Mouse (Mus musculus) neural tube, embryonic 15.5 days (tissue): ENCODE results near the gene Bcl11a. TPM values are rescaled to one million over a fixed set of nuclear protein-coding genes. Genes with fewer than 3 reads are reported as not detected.

ENCODE experiments used
- ATAC-seq: fragments of 200-750 bp; cut with Nextera tagmentation; 2 replicates; pipeline ENCODE4 v1.8.0; 2017; ENCODE audit warnings: mild to moderate bottlenecking, moderate TSS enrichment, moderate library complexity; ENCODE audit not compliant: low FRiP score
- H3K27ac ChIP-seq: fragments of 300-500 bp; sonication (generic); replicated peaks from 2 replicates; pipeline ENCODE4 v1.5.1; 2015; ENCODE audit warnings: mild to moderate bottlenecking, inconsistent platforms
- H3K27me3 ChIP-seq: fragments of 300-500 bp; sonication (generic); replicated peaks from 2 replicates; pipeline ENCODE4 v1.6.1; 2015; ENCODE audit warnings: inconsistent platforms
- H3K36me3 ChIP-seq: fragments of 300-500 bp; sonication (generic); 2 replicates; pipeline ENCODE4 v1.6.1; 2015; ENCODE audit warnings: inconsistent platforms
- H3K4me1 ChIP-seq: fragments of 300-500 bp; sonication (generic); 2 replicates; pipeline ENCODE4 v1.6.1; 2015; ENCODE audit warnings: inconsistent platforms
- H3K4me2 ChIP-seq: fragments of 300-500 bp; sonication (generic); 2 replicates; pipeline ENCODE4 v1.6.1; 2015; ENCODE audit warnings: inconsistent platforms, mild to moderate bottlenecking, moderate library complexity
- H3K4me3 ChIP-seq: fragments of 300-500 bp; sonication (generic); replicated peaks from 2 replicates; pipeline ENCODE4 v1.5.1; 2015; ENCODE audit warnings: mild to moderate bottlenecking, inconsistent platforms
- H3K9ac ChIP-seq: fragments of 300-500 bp; sonication (generic); replicated peaks from 2 replicates; pipeline ENCODE4 v1.6.1; 2015; ENCODE audit warnings: mild to moderate bottlenecking, inconsistent platforms
- H3K9me3 ChIP-seq: fragments of 300-500 bp; sonication (generic); replicated peaks from 2 replicates; pipeline ENCODE4 v1.6.1; 2016; ENCODE audit warnings: inconsistent platforms
- WGBS: fragments of 180-500 bp; shearing (Covaris S2); methylation state at CpG from one replicate; pipeline ENCODE4 v1.1.7; 2015; ENCODE audit warnings: mixed read lengths; 5-methylcytosine and 5-hydroxymethylcytosine counted together
- polyA plus RNA-seq: library from polyadenylated mRNA; unstranded; fragments of >200 nt; fragmentation: Nextera tagmentation; extraction: Ambion mirVana; gene quantifications from 2 replicates; pipeline ENCODE4 v1.2.1, GENCODE M21; 2015

Gene Bcl11a
- polyA plus RNA-seq, 1 experiment from 2014 or later: 102 TPM

GRCm38 (mm10) chr11:24171675-24172285 is 93.9 kb downstream of the Bcl11a start:
- 70% methylated on average over 5 of the region's 5 CpGs for WGBS
- Histone ChIP-seq H3K9ac (no peak overlapping the region), H3K27me3 (no peaks in the 10 kb centered on the region), H3K4me3 (no peak overlapping the region), H3K4me2 (no peak overlapping the region), H3K9me3 (no peaks in the 10 kb centered on the region), H3K4me1 (0 out of 2 replicates have a peak, but pooled peaks cover 2% of the 10 kb centered on the region), H3K36me3 (no peaks in the 10 kb centered on the region), H3K27ac (no peak overlapping the region)
- ATAC-seq: no peak

GRCm38 (mm10) chr11:24172585-24172984 is 94.7 kb downstream of the Bcl11a start:
- H3K4me1 ChIP-seq: 0 out of 2 replicates have a peak, but pooled peaks cover 2% of the 10 kb centered on the region
- no peak for ATAC-seq
- H3K9ac ChIP-seq: no peak overlapping the region
- no peak overlapping the region for H3K27ac ChIP-seq
- H3K36me3 ChIP-seq: no peaks in the 10 kb centered on the region
- no peaks in the 10 kb centered on the region for H3K27me3 ChIP-seq
- no peak overlapping the region for H3K4me3 ChIP-seq
- H3K4me2 ChIP-seq: no peak overlapping the region
- WGBS: 95% methylated on average over 17 of the region's 17 CpGs
- H3K9me3 ChIP-seq: no peaks in the 10 kb centered on the region

- 0 out of 2 replicates have a peak, but pooled peaks cover 2% of the 10 kb centered on the region for H3K4me1 ChIP-seq
- 84% methylated on average over 2 of the region's 2 CpGs for WGBS
- H3K27ac ChIP-seq: no peak overlapping the region
- no peaks in the 10 kb centered on the region for H3K9me3 ChIP-seq
- H3K4me3 ChIP-seq: no peak overlapping the region
- ATAC-seq: no peak
- H3K36me3 ChIP-seq: no peaks in the 10 kb centered on the region
- no peaks in the 10 kb centered on the region for H3K27me3 ChIP-seq
- no peak overlapping the region for H3K4me2 ChIP-seq
- H3K9ac ChIP-seq: no peak overlapping the region
These were observed 96.4 kb downstream of the Bcl11a start for GRCm38 (mm10) chr11:24174161-24174792.

GRCm38 (mm10) chr11:24177458-24177857 is 99.6 kb downstream of the Bcl11a start:
- Histone ChIP-seq H3K9ac (no peak overlapping the region), H3K27me3 (no peaks in the 10 kb centered on the region; the same call in 1 of the 2 replicates), H3K27ac (no peak overlapping the region), H3K4me1 (no peaks in the 10 kb centered on the region), H3K9me3 (no peaks in the 10 kb centered on the region), H3K4me3 (no peak overlapping the region), H3K36me3 (no peaks in the 10 kb centered on the region), H3K4me2 (no peak overlapping the region)
- 88% methylated on average over 4 of the region's 4 CpGs for WGBS
- no peak for ATAC-seq

- no peak for ATAC-seq
- H3K9me3 ChIP-seq: no peaks in the 10 kb centered on the region
These were observed 101.1 kb downstream of the Bcl11a start for GRCm38 (mm10) chr11:24178823-24179476.

GRCm38 (mm10) chr11:24180040-24180439 is 102.2 kb downstream of the Bcl11a start:
- no peak for ATAC-seq
- no peaks in the 10 kb centered on the region; the same call in 1 of the 2 replicates for H3K27me3 ChIP-seq
- H3K4me2 ChIP-seq: no peak overlapping the region
- H3K36me3 ChIP-seq: no peaks in the 10 kb centered on the region
- no peak overlapping the region for H3K4me3 ChIP-seq
- no peaks in the 10 kb centered on the region for H3K9me3 ChIP-seq
- H3K4me1 ChIP-seq: no peaks in the 10 kb centered on the region
- no peak overlapping the region for H3K27ac ChIP-seq
- WGBS: 22% methylated on average over 7 of the region's 7 CpGs
- H3K9ac ChIP-seq: no peak overlapping the region

More at GRCm38 (mm10) chr11:24178823-24179476, 101.1 kb downstream of the Bcl11a start:
- H3K9ac ChIP-seq: no peak overlapping the region
- no peak overlapping the region for H3K27ac ChIP-seq
- no peaks in the 10 kb centered on the region; the same call in 1 of the 2 replicates for H3K27me3 ChIP-seq
- H3K4me2 ChIP-seq: no peak overlapping the region
- H3K4me1 ChIP-seq: no peaks in the 10 kb centered on the region
- no peaks in the 10 kb centered on the region for H3K36me3 ChIP-seq
- no peak overlapping the region for H3K4me3 ChIP-seq
- 92% methylated on average over 6 of the region's 6 CpGs for WGBS

- Histone ChIP-seq H3K4me1 (no peaks in the 10 kb centered on the region), H3K27ac (no peak overlapping the region), H3K36me3 (no peaks in the 10 kb centered on the region), H3K4me2 (no peak overlapping the region), H3K27me3 (no peaks in the 10 kb centered on the region; the same call in 1 of the 2 replicates), H3K9ac (no peak overlapping the region), H3K4me3 (no peak overlapping the region), H3K9me3 (no peaks in the 10 kb centered on the region)
- WGBS: 95% methylated on average over 7 of the region's 7 CpGs
- ATAC-seq: no peak
These were observed 105.6 kb downstream of the Bcl11a start for GRCm38 (mm10) chr11:24183501-24183900.

- no peak for ATAC-seq
These were observed 107.1 kb downstream of the Bcl11a start for GRCm38 (mm10) chr11:24184932-24185331.

GRCm38 (mm10) chr11:24190411-24190810 is 112.6 kb downstream of the Bcl11a start:
- H3K9ac ChIP-seq: no peak overlapping the region
- H3K4me2 ChIP-seq: no peak overlapping the region
- no peak overlapping the region for H3K27ac ChIP-seq
- ATAC-seq: no peak
- H3K36me3 ChIP-seq: no peaks in the 10 kb centered on the region
- H3K9me3 ChIP-seq: no peaks in the 10 kb centered on the region
- no peaks in the 10 kb centered on the region for H3K27me3 ChIP-seq
- 45% methylated on average over 3 of the region's 3 CpGs for WGBS
- no peak overlapping the region for H3K4me3 ChIP-seq
- H3K4me1 ChIP-seq: no peaks in the 10 kb centered on the region

More at GRCm38 (mm10) chr11:24184932-24185331, 107.1 kb downstream of the Bcl11a start:
- H3K4me3 ChIP-seq: no peak overlapping the region
- H3K9me3 ChIP-seq: no peaks in the 10 kb centered on the region
- no peak overlapping the region for H3K9ac ChIP-seq
- H3K36me3 ChIP-seq: no peaks in the 10 kb centered on the region
- no peaks in the 10 kb centered on the region; the same call in 1 of the 2 replicates for H3K27me3 ChIP-seq
- H3K4me2 ChIP-seq: no peak overlapping the region
- no peaks in the 10 kb centered on the region for H3K4me1 ChIP-seq
- H3K27ac ChIP-seq: no peak overlapping the region
- WGBS: 75% methylated on average over 5 of the region's 5 CpGs

GRCm38 (mm10) chr11:24196460-24197190 is 118.8 kb downstream of the Bcl11a start:
- H3K4me3 ChIP-seq: no peak overlapping the region
- no peak overlapping the region for H3K27ac ChIP-seq
- no peak for ATAC-seq
- 66% methylated on average over 4 of the region's 4 CpGs for WGBS
- H3K36me3 ChIP-seq: no peaks in the 10 kb centered on the region
- no peaks in the 10 kb centered on the region for H3K4me1 ChIP-seq
- H3K27me3 ChIP-seq: no peaks in the 10 kb centered on the region
- no peak overlapping the region for H3K9ac ChIP-seq
- no peak overlapping the region for H3K4me2 ChIP-seq
- no peaks in the 10 kb centered on the region for H3K9me3 ChIP-seq

GRCm38 (mm10) chr11:24197424-24197823 is 119.6 kb downstream of the Bcl11a start:
- H3K4me2 ChIP-seq: no peak overlapping the region
- ATAC-seq: no peak
- no peaks in the 10 kb centered on the region for H3K9me3 ChIP-seq
- H3K27ac ChIP-seq: no peak overlapping the region
- 42% methylated on average over 1 of the region's 1 CpGs for WGBS
- no peaks in the 10 kb centered on the region for H3K4me1 ChIP-seq
- no peaks in the 10 kb centered on the region for H3K27me3 ChIP-seq
- no peak overlapping the region for H3K9ac ChIP-seq
- H3K36me3 ChIP-seq: no peaks in the 10 kb centered on the region
- no peak overlapping the region for H3K4me3 ChIP-seq
